ENCODE assay signal across 20 mouse cellular contexts in genomic region chr4:140665053-140665452, GRCm38 (mm10). TPM values are rescaled to one million over a fixed set of nuclear protein-coding genes. Genes with fewer than 3 reads are reported as not detected.
DNase-seq lines count a peak whose midpoint lies in the region; ATAC-seq and TF ChIP-seq lines count a peak whose summit lies in the region.
"Had no signal": no experiment of that assay in that cellular context is flagged by ENCODE, and none has a peak within 500 bp of the region (broad histone marks: within the 10 kb centered on the region; RNA-seq: fewer than 3 reads in every experiment).

No protein-coding gene starts in this region.

- ATAC-seq in hindbrain, embryonic 12.5 days (ENCODE audit: low FRiP score), result no peak
- ATAC-seq in kidney, embryonic 16.5 days (ENCODE audit: low FRiP score, low TSS enrichment), result no peak
- ATAC-seq in midbrain, embryonic 14.5 days (ENCODE audit: low FRiP score, low TSS enrichment), result no peak
- ATAC-seq in stomach, postnatal 0 days (ENCODE audit: low FRiP score, low TSS enrichment), result no peak
- no peak for ATAC-seq in activated CD4-positive, CD25-positive, alpha-beta regulatory T cell, adult 4 months
- ATAC-seq: forebrain, embryonic 15.5 days; midbrain, embryonic 13.5 days had no signal

- TF ChIP-seq EP300 in stomach, postnatal 0 days (optimal IDR thresholded peaks at IDR 0.05), result no peak

- H3K36me3 ChIP-seq in hindbrain, embryonic 10.5 days, result no peaks in the 10 kb centered on the region
- H3K36me3 ChIP-seq in hindbrain, embryonic 12.5 days, result no peaks in the 10 kb centered on the region
- no peaks in the 10 kb centered on the region for H3K36me3 ChIP-seq in kidney, embryonic 16.5 days (ENCODE audit: insufficient read depth, low read length)
- H3K36me3 ChIP-seq in midbrain, embryonic 10.5 days, result no peaks in the 10 kb centered on the region
- H3K36me3 ChIP-seq in midbrain, embryonic 14.5 days (ENCODE audit: control insufficient read depth, insufficient read depth, low read length), result no peaks in the 10 kb centered on the region
- no peaks in the 10 kb centered on the region for H3K36me3 ChIP-seq in stomach, postnatal 0 days (ENCODE audit: control insufficient read depth, insufficient read depth, low read length)
- H3K36me3 ChIP-seq: forebrain, embryonic 15.5 days; heart, embryonic 13.5 days; midbrain, embryonic 13.5 days; neural tube, embryonic 15.5 days had no signal

- 0 out of 2 replicates have a peak overlapping the region, but pooled peaks have one; percentile 19 for H3K27ac ChIP-seq in hindbrain, embryonic 10.5 days
- H3K27ac ChIP-seq in hindbrain, embryonic 12.5 days, result no peak overlapping the region
- peak overlapping the region; percentile 51 for H3K27ac ChIP-seq in kidney, embryonic 16.5 days (ENCODE audit: low read length)
- H3K27ac ChIP-seq in midbrain, embryonic 10.5 days (replicated peaks), result peak overlapping the region; percentile 4; the same call in 1 of the 2 replicates
- no peak overlapping the region for H3K27ac ChIP-seq in midbrain, embryonic 14.5 days (replicated peaks; ENCODE audit: low read depth, low read length)
- H3K27ac ChIP-seq in stomach, postnatal 0 days (replicated peaks), result peak overlapping the region; percentile 81
- H3K27ac ChIP-seq: forebrain, embryonic 15.5 days; heart, embryonic 13.5 days; liver, embryonic 14.5 days; midbrain, embryonic 13.5 days; neural tube, embryonic 15.5 days had no signal

- peaks cover 44% of the 10 kb centered on the region for H3K4me1 ChIP-seq in hindbrain, embryonic 10.5 days (replicated peaks)
- peaks cover 17% of the 10 kb centered on the region for H3K4me1 ChIP-seq in hindbrain, embryonic 12.5 days
- H3K4me1 ChIP-seq in kidney, embryonic 16.5 days (ENCODE audit: insufficient read depth, low read length), result peaks cover 40% of the 10 kb centered on the region
- peaks cover 42% of the 10 kb centered on the region for H3K4me1 ChIP-seq in midbrain, embryonic 10.5 days
- H3K4me1 ChIP-seq in midbrain, embryonic 14.5 days (ENCODE audit: control insufficient read depth, insufficient read depth, low read length), result 0 out of 2 replicates have a peak, but pooled peaks cover 5% of the 10 kb centered on the region
- peaks cover 3% of the 10 kb centered on the region; the same call in 1 of the 2 replicates for H3K4me1 ChIP-seq in stomach, postnatal 0 days (replicated peaks; ENCODE audit: control insufficient read depth, insufficient read depth)
- H3K4me1 ChIP-seq: forebrain, embryonic 15.5 days had no signal

- H3K4me2 ChIP-seq in hindbrain, embryonic 12.5 days (replicated peaks), result no peak overlapping the region
- peak overlapping the region; percentile 19 for H3K4me2 ChIP-seq in kidney, embryonic 16.5 days (replicated peaks; ENCODE audit: low read depth, low read length)
- H3K4me2 ChIP-seq in midbrain, embryonic 14.5 days (ENCODE audit: low read length), result no peak overlapping the region
- H3K4me2 ChIP-seq in stomach, postnatal 0 days (replicated peaks; ENCODE audit: low read depth), result peak overlapping the region; percentile 43
- H3K4me2 ChIP-seq: forebrain, embryonic 15.5 days; heart, embryonic 13.5 days; lung, embryonic 14.5 days; midbrain, embryonic 13.5 days; neural tube, embryonic 15.5 days had no signal

- no peak for TF ChIP-seq CTCF in stomach, postnatal 0 days (IDR thresholded peaks at IDR 0.05; ENCODE audit: low read depth)

- no peak for DNase-seq in hindbrain, embryonic 10.5 days (ENCODE audit: low spot score)
- DNase-seq in kidney, postnatal 36 days, result no peak
- DNase-seq in midbrain, embryonic 10.5 days (ENCODE audit: low spot score), result no peak
- no peak for DNase-seq in midbrain, embryonic 14.5 days
- DNase-seq in stomach, postnatal 0 days (ENCODE audit: low spot score), result no peak
- DNase-seq: B cell, adult 2 months; layer of hippocampus, postnatal 36 days; liver; right cerebral cortex, postnatal 25 days; spleen, adult 18-20 months had no signal

- no peak overlapping the region for H3K4me3 ChIP-seq in hindbrain, embryonic 10.5 days
- no peak overlapping the region for H3K4me3 ChIP-seq in hindbrain, embryonic 12.5 days
- H3K4me3 ChIP-seq in kidney, embryonic 16.5 days (ENCODE audit: low read length), result peak overlapping the region; percentile 16; the same call in 1 of the 2 replicates
- no peak overlapping the region for H3K4me3 ChIP-seq in midbrain, embryonic 10.5 days
- no peak overlapping the region for H3K4me3 ChIP-seq in midbrain, embryonic 14.5 days (replicated peaks; ENCODE audit: low read depth, low read length)
- H3K4me3 ChIP-seq in stomach, postnatal 0 days (ENCODE audit: low read depth, low read length), result peak overlapping the region; percentile 23; the same call in 1 of the 2 replicates
- H3K4me3 ChIP-seq: forebrain, embryonic 15.5 days; heart, embryonic 13.5 days; megakaryocyte, embryonic 14.5 days; midbrain, embryonic 13.5 days; neural tube, embryonic 15.5 days had no signal

- H3K9ac ChIP-seq in hindbrain, embryonic 12.5 days, result no peak overlapping the region
- peak overlapping the region; percentile 42; the same call in 1 of the 2 replicates for H3K9ac ChIP-seq in kidney, embryonic 16.5 days (replicated peaks; ENCODE audit: low read length)
- H3K9ac ChIP-seq in midbrain, embryonic 14.5 days (replicated peaks; ENCODE audit: low read length), result no peak overlapping the region
- 0 out of 2 replicates have a peak overlapping the region, but pooled peaks have one; percentile 4 for H3K9ac ChIP-seq in stomach, postnatal 0 days (ENCODE audit: low read length)
- H3K9ac ChIP-seq: forebrain, embryonic 15.5 days; heart, embryonic 13.5 days; liver, embryonic 14.5 days; lung, embryonic 14.5 days; midbrain, embryonic 13.5 days; neural tube, embryonic 15.5 days had no signal

- 71% methylated on average over 7 of the region's 7 CpGs for WGBS in hindbrain, embryonic 10.5 days
- 63% methylated on average over 7 of the region's 7 CpGs for WGBS in hindbrain, embryonic 12.5 days
- 52% methylated on average over 7 of the region's 7 CpGs for whole genome bisulfite sequencing in kidney, embryonic 16.5 days
- WGBS in midbrain, embryonic 10.5 days, result 79% methylated on average over 7 of the region's 7 CpGs
- WGBS in midbrain, embryonic 14.5 days, result 71% methylated on average over 7 of the region's 7 CpGs
- 56% methylated on average over 7 of the region's 7 CpGs for WGBS in stomach, postnatal 0 days

- 0 out of 2 replicates have a peak, but pooled peaks cover 5% of the 10 kb centered on the region for H3K27me3 ChIP-seq in hindbrain, embryonic 10.5 days (ENCODE audit: insufficient read depth, poor library complexity, severe bottlenecking)
- no peaks in the 10 kb centered on the region for H3K27me3 ChIP-seq in hindbrain, embryonic 12.5 days
- H3K27me3 ChIP-seq in kidney, embryonic 16.5 days (ENCODE audit: insufficient read depth, low read length), result no peaks in the 10 kb centered on the region
- H3K27me3 ChIP-seq in midbrain, embryonic 10.5 days (ENCODE audit: low read depth, poor library complexity, severe bottlenecking), result peaks cover 3% of the 10 kb centered on the region; the same call in 1 of the 2 replicates
- H3K27me3 ChIP-seq in midbrain, embryonic 14.5 days (ENCODE audit: control insufficient read depth, insufficient read depth, low read length), result no peaks in the 10 kb centered on the region
- H3K27me3 ChIP-seq in stomach, postnatal 0 days (ENCODE audit: control insufficient read depth, insufficient read depth, low read length), result no peaks in the 10 kb centered on the region
- H3K27me3 ChIP-seq: forebrain, embryonic 15.5 days; heart, embryonic 13.5 days; neural tube, embryonic 15.5 days had no signal

- no peaks in the 10 kb centered on the region for H3K9me3 ChIP-seq in hindbrain, embryonic 10.5 days
- H3K9me3 ChIP-seq in hindbrain, embryonic 12.5 days (replicated peaks), result no peaks in the 10 kb centered on the region
- H3K9me3 ChIP-seq in kidney, embryonic 16.5 days (ENCODE audit: low read length), result no peaks in the 10 kb centered on the region
- H3K9me3 ChIP-seq in midbrain, embryonic 10.5 days (replicated peaks), result no peaks in the 10 kb centered on the region
- no peaks in the 10 kb centered on the region for H3K9me3 ChIP-seq in midbrain, embryonic 14.5 days (ENCODE audit: control insufficient read depth, low read length)
- H3K9me3 ChIP-seq in stomach, postnatal 0 days (ENCODE audit: control insufficient read depth, low read length), result no peaks in the 10 kb centered on the region
- H3K9me3 ChIP-seq: forebrain, embryonic 15.5 days; heart, embryonic 13.5 days; midbrain, embryonic 13.5 days; neural tube, embryonic 15.5 days had no signal

RNA-seq across cellular contexts. Expression of gene Arhgef10l, which starts 0.8 kb away (rescaled TPM):
- 23.7 and 32.3 TPM in 2 replicates for polyA plus RNA-seq in hindbrain, embryonic 10.5 days (2016; fragmentation: Nextera tagmentation; extraction: Ambion mirVana)
- 31.2 and 31.7 TPM in 2 replicates for polyA plus RNA-seq in hindbrain, embryonic 12.5 days (2016; fragmentation: Nextera tagmentation; extraction: Ambion mirVana)
- 25.4 and 27.7 TPM in 2 replicates for polyA plus RNA-seq in kidney, embryonic 16.5 days (2015; fragmentation: Nextera tagmentation; extraction: Ambion mirVana)
- 25.1 and 32.4 TPM in 2 replicates for polyA plus RNA-seq in midbrain, embryonic 10.5 days (2016; fragmentation: Nextera tagmentation; extraction: Ambion mirVana)
- 18.7 and 24.6 TPM in 2 replicates for polyA plus RNA-seq in midbrain, embryonic 14.5 days (2014; fragmentation: Nextera tagmentation; extraction: Ambion mirVana)
- polyA plus RNA-seq in stomach, postnatal 0 days (2015; fragmentation: Nextera tagmentation; extraction: Ambion mirVana), result 11.3 and 12.7 TPM in 2 replicates
- polyA plus RNA-seq in activated CD4-positive, CD25-positive, alpha-beta regulatory T cell, adult 4 months (2017; shearing (Covaris generic)), result not detected

RNA-seq across cellular contexts. Expression of gene Rcc2, which starts 35.3 kb away (rescaled TPM):
- polyA plus RNA-seq in hindbrain, embryonic 10.5 days (2016; fragmentation: Nextera tagmentation; extraction: Ambion mirVana), result 33.9 and 37.5 TPM in 2 replicates
- 94.4 and 97.8 TPM in 2 replicates for polyA plus RNA-seq in hindbrain, embryonic 12.5 days (2016; fragmentation: Nextera tagmentation; extraction: Ambion mirVana)
- 19.5 and 21.0 TPM in 2 replicates for polyA plus RNA-seq in kidney, embryonic 16.5 days (2015; fragmentation: Nextera tagmentation; extraction: Ambion mirVana)
- polyA plus RNA-seq in midbrain, embryonic 10.5 days (2016; fragmentation: Nextera tagmentation; extraction: Ambion mirVana), result 32.6 and 35.2 TPM in 2 replicates
- polyA plus RNA-seq in midbrain, embryonic 14.5 days (2014; fragmentation: Nextera tagmentation; extraction: Ambion mirVana), result 21.2 and 21.5 TPM in 2 replicates
- 18.9 and 20.4 TPM in 2 replicates for polyA plus RNA-seq in stomach, postnatal 0 days (2015; fragmentation: Nextera tagmentation; extraction: Ambion mirVana)
- 10 to 100 TPM; 17.6 to 22.8 TPM for polyA plus RNA-seq in activated CD4-positive, CD25-positive, alpha-beta regulatory T cell, adult 4 months (2017; shearing (Covaris generic))

Comparison
In these comparisons a context has a peak if more than half of its experiments do, and no peak if none do; other contexts are left out.
1. H3K27ac ChIP-seq: peak in hindbrain, embryonic 10.5 days (single experiment), kidney, embryonic 16.5 days (single experiment), midbrain, embryonic 10.5 days (single experiment) and stomach, postnatal 0 days (single experiment); none in hindbrain, embryonic 12.5 days (single experiment) and midbrain, embryonic 14.5 days (single experiment).
2. H3K4me3 ChIP-seq: peak in kidney, embryonic 16.5 days (single experiment) and stomach, postnatal 0 days (single experiment); none in hindbrain, embryonic 10.5 days (single experiment), hindbrain, embryonic 12.5 days (single experiment), midbrain, embryonic 10.5 days (single experiment) and midbrain, embryonic 14.5 days (single experiment).
3. H3K4me2 ChIP-seq: peak in kidney, embryonic 16.5 days (single experiment) and stomach, postnatal 0 days (single experiment); none in hindbrain, embryonic 12.5 days (single experiment) and midbrain, embryonic 14.5 days (single experiment).
4. H3K9ac ChIP-seq: peak in kidney, embryonic 16.5 days (single experiment) and stomach, postnatal 0 days (single experiment); none in hindbrain, embryonic 12.5 days (single experiment) and midbrain, embryonic 14.5 days (single experiment).
5. RNA of gene Arhgef10l, which starts 0.8 kb away (polyA plus RNA-seq): 23.7 to 32.3 TPM in hindbrain, embryonic 10.5 days, 31.2 to 31.7 TPM in hindbrain, embryonic 12.5 days, 25.4 to 27.7 TPM in kidney, embryonic 16.5 days, 25.1 to 32.4 TPM in midbrain, embryonic 10.5 days, 18.7 to 24.6 TPM in midbrain, embryonic 14.5 days and 11.3 to 12.7 TPM in stomach, postnatal 0 days; not detected in activated CD4-positive, CD25-positive, alpha-beta regulatory T cell, adult 4 months; every median in the first group is over 10 times any median in the second.